In the genomic region with DNA sequence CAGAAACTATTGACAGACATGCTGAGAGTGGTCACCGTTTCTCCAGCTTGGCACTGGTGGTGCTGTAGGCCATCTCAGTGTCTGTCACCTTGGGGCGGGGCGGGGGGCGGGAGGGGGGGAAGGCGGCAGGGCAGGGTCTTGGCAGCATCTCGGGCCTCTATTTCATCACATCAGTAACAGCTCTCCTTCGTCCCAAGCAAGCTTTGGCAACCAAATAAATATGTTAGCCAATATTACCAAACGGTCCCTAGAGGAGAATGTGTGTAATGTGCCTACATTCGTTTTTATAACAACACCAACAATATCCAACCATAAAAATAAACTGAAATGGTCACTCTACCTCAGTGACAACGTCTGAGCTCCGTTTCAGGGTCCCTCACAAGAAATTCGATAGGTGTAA, we compare ENCODE assay signal across 27 mouse cellular contexts. TPM values are rescaled to one million over a fixed set of nuclear protein-coding genes. Genes with fewer than 3 reads are reported as not detected.
DNase-seq lines count a peak whose midpoint lies in the region; ATAC-seq and TF ChIP-seq lines count a peak whose summit lies in the region.
"Had no signal": no experiment of that assay in that cellular context is flagged by ENCODE, and none has a peak within 500 bp of the region (broad histone marks: within the 10 kb centered on the region; RNA-seq: fewer than 3 reads in every experiment).

No protein-coding gene starts in this region.

- H3K4me3 ChIP-seq in liver, adult 2 months (ENCODE audit: insufficient read depth, low read depth, low read length) = no peak overlapping the region
- no peak overlapping the region for H3K4me3 ChIP-seq in liver, embryonic 12.5 days
- H3K4me3 ChIP-seq in macrophage (ENCODE audit: inconsistent target) = peak overlapping the region; percentile 84; the same call in 1 of the 2 replicates
- H3K4me3 ChIP-seq: heart, embryonic 15.5 days; limb, embryonic 12.5 days; liver, embryonic 15.5 days; midbrain, embryonic 10.5 days had no signal

- WGBS in liver, adult 2 months = 26% methylated on average over 12 of the region's 12 CpGs
- 64% methylated on average over 12 of the region's 12 CpGs for WGBS in liver, embryonic 12.5 days (ENCODE audit: insufficient replicate concordance)
- WGBS in macrophage (ENCODE audit: missing documents) = 28% methylated on average over 12 of the region's 12 CpGs

- H3K4me2 ChIP-seq in liver, embryonic 12.5 days = no peak overlapping the region
- H3K4me2 ChIP-seq: heart, embryonic 15.5 days; limb, embryonic 12.5 days; liver, embryonic 15.5 days had no signal

- no peak overlapping the region for H3K27ac ChIP-seq in liver, adult 2 months (replicated peaks; ENCODE audit: insufficient read depth, low read depth, low read length)
- no peak overlapping the region for H3K27ac ChIP-seq in liver, embryonic 12.5 days
- H3K27ac ChIP-seq in macrophage = 0 out of 2 replicates have a peak overlapping the region, but pooled peaks have one; percentile 15
- H3K27ac ChIP-seq: heart, embryonic 15.5 days; limb, embryonic 12.5 days; liver, embryonic 15.5 days; midbrain, embryonic 10.5 days had no signal

- no peaks in the 10 kb centered on the region for H3K36me3 ChIP-seq in liver, adult 2 months (ENCODE audit: control insufficient read depth, insufficient read depth, low read length)
- no peaks in the 10 kb centered on the region for H3K36me3 ChIP-seq in liver, embryonic 12.5 days
- H3K36me3 ChIP-seq in macrophage (ENCODE audit: inconsistent target) = peaks cover 15% of the 10 kb centered on the region; the same call in 1 of the 2 replicates
- H3K36me3 ChIP-seq: heart, embryonic 15.5 days; limb, embryonic 12.5 days; liver, embryonic 15.5 days; midbrain, embryonic 10.5 days had no signal

- no peaks in the 10 kb centered on the region for H3K27me3 ChIP-seq in liver, adult 2 months (ENCODE audit: control insufficient read depth, insufficient read depth, low read length)
- H3K27me3 ChIP-seq in liver, embryonic 12.5 days (replicated peaks) = no peaks in the 10 kb centered on the region
- H3K27me3 ChIP-seq: heart, embryonic 15.5 days; liver, embryonic 15.5 days had no signal

- no peaks in the 10 kb centered on the region for H3K9me3 ChIP-seq in liver, embryonic 12.5 days (replicated peaks)
- H3K9me3 ChIP-seq: heart, embryonic 15.5 days; limb, embryonic 12.5 days; liver, embryonic 15.5 days; midbrain, embryonic 10.5 days had no signal

- peaks cover 8% of the 10 kb centered on the region for H3K4me1 ChIP-seq in liver, adult 2 months (ENCODE audit: control insufficient read depth, insufficient read depth, low read length)
- peaks cover 47% of the 10 kb centered on the region for H3K4me1 ChIP-seq in liver, embryonic 12.5 days

- 0 out of 2 replicates have a peak, but pooled peaks have one; percentile 6 for TF ChIP-seq CTCF in liver, adult 2 months (IDR thresholded peaks at IDR 0.05; ENCODE audit: low read depth, low read length)

- no peak for TF ChIP-seq POLR2A in liver, adult 2 months (IDR thresholded peaks at IDR 0.05; ENCODE audit: extremely low read depth, insufficient read depth, low read length)

- no peaks in the 10 kb centered on the region for H3K79me2 ChIP-seq in liver, adult 2 months (ENCODE audit: control insufficient read depth, insufficient read depth, low read length)
- H3K79me2 ChIP-seq in macrophage (ENCODE audit: inconsistent target) = peaks cover 87% of the 10 kb centered on the region

- no peak for ATAC-seq in liver, embryonic 12.5 days

- H3K9ac ChIP-seq in liver, adult 2 months (ENCODE audit: low read depth, low read length) = no peak overlapping the region
- H3K9ac ChIP-seq in liver, embryonic 12.5 days = no peak overlapping the region
- H3K9ac ChIP-seq: heart, embryonic 15.5 days; limb, embryonic 12.5 days; liver, embryonic 15.5 days had no signal

- DNase-seq in liver, adult 2 months (ENCODE audit: extremely low read depth, low read depth, low spot score) = peak; percentile 71
- peak; percentile 26 for DNase-seq in CD4-positive helper T cell, adult 2 months (ENCODE audit: low read depth, low spot score)
- peak; percentile 57 for DNase-seq in MEL-GATA-1-ER (ENCODE audit: extremely low read depth, low read depth)
- DNase-seq in spleen, postnatal 10 days (ENCODE audit: low spot score in 2 of 2) = no peak
- DNase-seq in kidney, adult 9 months = no peak
- DNase-seq: cerebellum, adult 18-20 months; cerebellum, postnatal 25 days; gastrocnemius, postnatal 10 days; kidney, adult 2 months; kidney, postnatal 36 days; layer of hippocampus, adult 9-11 months; lung, postnatal 14 days; retina, postnatal 1 day; thymus, postnatal 25 days had no signal

RNA-seq across cellular contexts. Expression of gene Cd274, which starts 2.9 kb away (rescaled TPM):
- total RNA-seq in liver, adult 2 months (2014; rRNA removed) = 2.1 TPM in 2 replicates
- polyA plus RNA-seq in liver, adult 2 months (2012; rRNA removed) = 1.00 and 1.2 TPM in 2 replicates
- 0.35 and 0.69 TPM in 2 replicates for polyA plus RNA-seq in liver, embryonic 12.5 days (2016; fragmentation: Nextera tagmentation; extraction: Ambion mirVana)
- total RNA-seq in macrophage (2018; cell fraction: chromatin; rRNA removed) = 1,000 to 10,000 TPM in 3 of 26 experiments, 100 to 1,000 TPM in 23; 158 to 1,981 (median 629) TPM
- 100 to 1,000 TPM in 25 of 26 experiments, 10 to 100 TPM in 1; 97.2 to 934 (median 465) TPM for total RNA-seq in macrophage (2018; cell fraction: cytosol; rRNA removed)
- total RNA-seq in macrophage (2018; cell fraction: nucleus; rRNA removed) = 1,000 to 10,000 TPM in 15 of 26 experiments, 100 to 1,000 TPM in 10, 10 to 100 TPM in 1; 92.6 to 1,827 (median 1,161) TPM
- polyA plus RNA-seq in macrophage (2018) = 44.6 to 125 TPM (median 104 TPM) in 3 replicates

RNA-seq across cellular contexts. Expression of gene Plgrkt, which starts 2.9 kb away (rescaled TPM):
- 11.5 and 14.0 TPM in 2 replicates for total RNA-seq in liver, adult 2 months (2014; rRNA removed)
- 9.4 and 14.8 TPM in 2 replicates for polyA plus RNA-seq in liver, adult 2 months (2012; rRNA removed)
- polyA plus RNA-seq in liver, embryonic 12.5 days (2016; fragmentation: Nextera tagmentation; extraction: Ambion mirVana) = 37.7 and 40.8 TPM in 2 replicates
- total RNA-seq in macrophage (2018; cell fraction: chromatin; rRNA removed) = 100 to 1,000 TPM; 439 to 902 (median 658) TPM
- 100 to 1,000 TPM in 4 of 26 experiments, 10 to 100 TPM in 22; 64.2 to 119 (median 78.6) TPM for total RNA-seq in macrophage (2018; cell fraction: cytosol; rRNA removed)
- total RNA-seq in macrophage (2018; cell fraction: nucleus; rRNA removed) = 100 to 1,000 TPM; 254 to 825 (median 609) TPM
- 65.1 to 163 TPM (median 83.5 TPM) in 3 replicates for polyA plus RNA-seq in macrophage (2018)

RNA-seq across cellular contexts. Expression of gene Rln1, which starts 35.6 kb away (rescaled TPM):
- not detected in 2 replicates for total RNA-seq in liver, adult 2 months (2014; rRNA removed)
- polyA plus RNA-seq in liver, adult 2 months (2012; rRNA removed) = not detected in 2 replicates
- polyA plus RNA-seq in liver, embryonic 12.5 days (2016; fragmentation: Nextera tagmentation; extraction: Ambion mirVana) = 0.12 TPM in 1 of 2 replicates, not detected in the other
- not detected for total RNA-seq in macrophage (2018; cell fraction: chromatin; rRNA removed)
- total RNA-seq in macrophage (2018; cell fraction: cytosol; rRNA removed) = not detected
- total RNA-seq in macrophage (2018; cell fraction: nucleus; rRNA removed) = not detected
- not detected in 3 replicates for polyA plus RNA-seq in macrophage (2018)
- total RNA-seq: adrenal gland, adult 18-20 months; gastrocnemius, postnatal 10 days; heart, adult 8-10 months; hematopoietic stem cell, adult 5-6 weeks; monocyte, adult 5-6 weeks had no signal
- polyA plus RNA-seq: liver, embryonic 15.5 days; testis, adult 2 months had no signal

RNA-seq across cellular contexts. Expression of gene Pdcd1lg2, which starts 40.6 kb away (rescaled TPM):
- 0.13 and 0.18 TPM in 2 replicates for total RNA-seq in liver, adult 2 months (2014; rRNA removed)
- polyA plus RNA-seq in liver, adult 2 months (2012; rRNA removed) = 0.05 and 0.11 TPM in 2 replicates
- 0.17 TPM in 1 of 2 replicates, not detected in the other for polyA plus RNA-seq in liver, embryonic 12.5 days (2016; fragmentation: Nextera tagmentation; extraction: Ambion mirVana)
- 1 to 10 TPM in 2 of 26 experiments, under 1 TPM in 11, not detected in 13; 0.33 to 1.5 (median 0.86) TPM for total RNA-seq in macrophage (2018; cell fraction: chromatin; rRNA removed)
- under 1 TPM in 25 of 26 experiments, not detected in 1; 0.09 to 0.45 (median 0.22) TPM for total RNA-seq in macrophage (2018; cell fraction: cytosol; rRNA removed)
- total RNA-seq in macrophage (2018; cell fraction: nucleus; rRNA removed) = 1 to 10 TPM in 10 of 26 experiments, under 1 TPM in 6, not detected in 10; 0.52 to 3.2 (median 1.5) TPM
- 0.09 to 0.18 TPM in 2 of 3 replicates, not detected in the other for polyA plus RNA-seq in macrophage (2018)
- total RNA-seq: adrenal gland, adult 18-20 months; gastrocnemius, postnatal 10 days had no signal
- polyA plus RNA-seq: forebrain, embryonic 11.5 days; heart, embryonic 15.5 days; limb, embryonic 12.5 days; liver, embryonic 15.5 days; midbrain, embryonic 10.5 days; neural tube, embryonic 11.5 days had no signal

RNA-seq across cellular contexts. Expression of gene Insl6, which starts 45.0 kb away (rescaled TPM):
- total RNA-seq in liver, adult 2 months (2014; rRNA removed) = 0.20 and 1.2 TPM in 2 replicates
- 0.13 and 0.66 TPM in 2 replicates for polyA plus RNA-seq in liver, adult 2 months (2012; rRNA removed)
- 0.85 and 0.89 TPM in 2 replicates for polyA plus RNA-seq in liver, embryonic 12.5 days (2016; fragmentation: Nextera tagmentation; extraction: Ambion mirVana)
- 1 to 10 TPM in 14 of 26 experiments, not detected in 12; 1.1 to 9.8 (median 2.5) TPM for total RNA-seq in macrophage (2018; cell fraction: chromatin; rRNA removed)
- 10 to 100 TPM in 25 of 26 experiments, 1 to 10 TPM in 1; 9.7 to 38.4 (median 21.1) TPM for total RNA-seq in macrophage (2018; cell fraction: cytosol; rRNA removed)
- 10 to 100 TPM in 6 of 26 experiments, 1 to 10 TPM in 20; 1.4 to 24.5 (median 5.8) TPM for total RNA-seq in macrophage (2018; cell fraction: nucleus; rRNA removed)
- polyA plus RNA-seq in macrophage (2018) = 10.1 to 21.0 TPM (median 14.9 TPM) in 3 replicates

Comparison
In these comparisons a context has a peak if more than half of its experiments do, and no peak if none do; other contexts are left out.
1. DNase-seq: peak in liver, adult 2 months (single experiment), CD4-positive helper T cell, adult 2 months (single experiment) and MEL-GATA-1-ER (single experiment); none in spleen, postnatal 10 days (0 of 2) and kidney, adult 9 months (single experiment).
2. RNA of gene Cd274, which starts 2.9 kb away (polyA plus RNA-seq): 44.6 to 125 TPM in macrophage; 1.00 to 1.2 TPM in liver, adult 2 months and 0.35 to 0.69 TPM in liver, embryonic 12.5 days; every median in the first group is over 10 times any median in the second.